Mouse (Mus musculus): ENCODE results near the gene Celf5.

The Celf5 gene

GRCm38 (mm10) chr10:81498316-81499249 is 16.1 kb upstream of the Celf5 start:
- no peak for DNase-seq (ENCODE audit: extremely low spot score, low read depth, low spot score)

GRCm38 (mm10) chr10:81497401-81498270 is 15.1 kb upstream of the Celf5 start:
- DNase-seq (ENCODE audit: extremely low spot score, low read depth, low spot score) = no peak

GRCm38 (mm10) chr10:81496969-81497368 is 14.5 kb upstream of the Celf5 start:
- no peak for DNase-seq (ENCODE audit: extremely low spot score, low read depth, low spot score)

- peak; percentile 94 for DNase-seq (ENCODE audit: extremely low spot score, low read depth, low spot score)
Measured at GRCm38 (mm10) chr10:81496264-81496901, 13.9 kb upstream of the Celf5 start, which contains the start of gene Ncln. Gene Ncln (minus strand): TSS chr10:81496392.

- no peak for DNase-seq (ENCODE audit: extremely low spot score, low read depth, low spot score)
Measured at GRCm38 (mm10) chr10:81495616-81496263, 13.2 kb upstream of the Celf5 start.

GRCm38 (mm10) chr10:81495151-81495550 is 12.6 kb upstream of the Celf5 start:
- DNase-seq (ENCODE audit: extremely low spot score, low read depth, low spot score) = no peak

- no peak for DNase-seq (ENCODE audit: extremely low spot score, low read depth, low spot score)
Measured at GRCm38 (mm10) chr10:81494260-81495041, 11.9 kb upstream of the Celf5 start.

GRCm38 (mm10) chr10:81493601-81494220 is 11.2 kb upstream of the Celf5 start:
- no peak for DNase-seq (ENCODE audit: extremely low spot score, low read depth, low spot score)

- no peak for DNase-seq (ENCODE audit: extremely low spot score, low read depth, low spot score)
Measured at GRCm38 (mm10) chr10:81492606-81493240, 10.2 kb upstream of the Celf5 start.

- DNase-seq (ENCODE audit: extremely low spot score, low read depth, low spot score) = no peak
Measured at GRCm38 (mm10) chr10:81491018-81491417, 8.5 kb upstream of the Celf5 start.

GRCm38 (mm10) chr10:81489941-81490340 is 7.4 kb upstream of the Celf5 start:
- no peak for DNase-seq (ENCODE audit: extremely low spot score, low read depth, low spot score)

GRCm38 (mm10) chr10:81488081-81488480 is 5.6 kb upstream of the Celf5 start:
- no peak for DNase-seq (ENCODE audit: extremely low spot score, low read depth, low spot score)

GRCm38 (mm10) chr10:81486496-81486895 is 4.0 kb upstream of the Celf5 start:
- DNase-seq (ENCODE audit: extremely low spot score, low read depth, low spot score) = no peak

GRCm38 (mm10) chr10:81485479-81486018 is 3.0 kb upstream of the Celf5 start:
- DNase-seq (ENCODE audit: extremely low spot score, low read depth, low spot score) = no peak

- no peak for DNase-seq (ENCODE audit: extremely low spot score, low read depth, low spot score)
Measured at GRCm38 (mm10) chr10:81485060-81485449, 2.5 kb upstream of the Celf5 start.

GRCm38 (mm10) chr10:81484441-81485059 is 2.0 kb upstream of the Celf5 start:
- DNase-seq (ENCODE audit: extremely low spot score, low read depth, low spot score) = no peak

GRCm38 (mm10) chr10:81483983-81484382 is 1.5 kb upstream of the Celf5 start:
- no peak for DNase-seq (ENCODE audit: extremely low spot score, low read depth, low spot score)
